Mouse (Mus musculus) spleen, postnatal 4 days (tissue): ENCODE data around the gene Apoh.

ENCODE experiments used
- DNase-seq, 2 experiments: peaks; one replicate each; pipeline ENCODE4 v3.0.0; 2022; ENCODE audit warnings: low spot score in 2 of 2

The Apoh gene

DNA sequence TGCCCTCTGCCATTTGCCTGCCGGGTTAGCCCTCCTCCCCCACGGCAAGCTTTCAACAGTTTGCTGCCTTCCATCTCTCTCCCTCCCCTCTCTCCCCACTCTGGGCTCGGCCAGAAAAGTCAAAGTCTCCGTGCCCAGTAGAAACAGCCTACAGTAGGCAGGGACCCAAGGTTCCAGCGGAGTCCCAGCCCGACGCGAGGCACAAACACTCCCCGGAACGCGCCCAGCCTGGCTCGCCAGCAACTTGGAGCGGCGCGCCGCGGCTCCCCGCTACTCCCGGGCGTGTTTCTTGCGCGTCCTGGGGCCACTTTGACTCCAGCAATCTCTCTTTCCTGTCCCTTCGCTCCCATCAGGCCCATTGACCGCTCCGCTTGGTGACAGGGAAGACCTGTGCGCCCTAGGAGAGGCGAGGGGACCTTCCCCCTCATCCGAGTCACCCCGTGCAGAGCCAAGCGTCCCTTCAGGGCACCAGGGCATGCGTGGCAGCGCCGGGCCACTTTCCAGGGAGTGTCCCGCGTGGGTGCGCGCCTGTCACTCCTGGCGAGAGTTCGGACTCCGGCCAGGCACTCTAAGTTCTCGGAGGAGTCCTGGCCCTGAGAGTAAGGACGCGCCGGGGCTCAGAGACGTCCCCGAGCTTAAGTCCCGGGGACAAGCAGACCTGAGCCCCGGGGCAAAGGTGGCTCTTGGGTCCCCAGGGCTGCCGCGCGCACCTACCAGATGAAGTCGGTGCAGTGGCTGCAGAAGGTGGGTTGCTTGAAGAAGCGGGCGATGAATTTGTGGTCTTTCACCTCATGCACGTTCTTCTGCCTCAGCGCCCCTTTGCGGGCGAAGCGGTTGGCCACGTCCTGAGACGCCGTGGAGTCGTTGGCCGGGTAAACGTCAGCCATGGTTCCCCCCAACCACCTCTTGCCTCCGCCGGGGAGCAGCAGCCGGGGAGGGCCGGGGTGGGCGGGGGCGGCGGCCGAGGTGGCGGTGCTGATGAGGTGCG lies at the start of gene Apoh:
Gene Apoh, plus strand, starts transcription at position 574 of the 988 bp plus-strand sequence.
- peak; percentile 36 to 74 for DNase-seq

DNA sequence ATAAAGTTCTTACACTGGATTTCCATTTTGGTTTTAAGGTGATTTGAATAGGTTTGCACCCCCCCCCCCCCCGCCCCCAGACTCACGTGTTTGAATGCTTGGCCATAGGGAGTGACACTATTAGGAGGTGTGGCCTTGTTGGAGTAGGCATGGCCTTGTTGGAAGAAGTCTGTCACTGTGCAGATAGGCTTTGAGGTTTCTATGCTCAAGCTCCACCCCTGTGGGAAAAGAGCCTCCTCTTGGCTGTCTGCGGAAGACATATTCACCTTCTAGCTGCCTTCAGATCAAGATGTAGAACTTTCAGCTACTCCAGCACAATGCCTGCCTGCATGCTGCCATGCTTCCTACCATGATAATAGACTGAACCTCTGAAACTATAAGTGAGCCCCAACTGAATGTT lies 49.3 kb upstream of the Apoh start:
- no peak for DNase-seq

DNA sequence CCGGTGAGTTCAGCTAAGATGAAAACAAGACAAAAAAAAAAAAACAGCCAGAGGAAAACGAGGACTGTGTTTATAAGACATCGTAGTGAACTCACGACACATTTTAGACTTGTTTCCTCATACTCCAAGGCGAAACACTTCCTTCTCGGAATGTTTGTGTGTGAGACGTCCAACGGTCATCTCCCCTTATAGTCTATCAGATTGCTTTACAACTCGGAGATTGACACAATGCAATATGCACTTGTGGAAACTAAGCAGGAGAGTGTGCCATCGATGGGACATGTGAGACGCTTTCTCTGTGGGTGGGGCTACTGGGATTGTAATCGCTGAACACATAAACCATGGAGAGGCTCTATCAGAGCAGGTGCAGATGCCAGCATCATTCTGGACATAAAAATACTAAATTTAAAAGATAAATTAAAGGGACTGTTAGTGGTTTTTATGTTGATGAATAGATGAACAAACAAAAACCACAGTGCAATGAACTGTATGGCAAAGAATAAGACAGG lies 48.8 kb upstream of the Apoh start:
- no peak for DNase-seq

DNA sequence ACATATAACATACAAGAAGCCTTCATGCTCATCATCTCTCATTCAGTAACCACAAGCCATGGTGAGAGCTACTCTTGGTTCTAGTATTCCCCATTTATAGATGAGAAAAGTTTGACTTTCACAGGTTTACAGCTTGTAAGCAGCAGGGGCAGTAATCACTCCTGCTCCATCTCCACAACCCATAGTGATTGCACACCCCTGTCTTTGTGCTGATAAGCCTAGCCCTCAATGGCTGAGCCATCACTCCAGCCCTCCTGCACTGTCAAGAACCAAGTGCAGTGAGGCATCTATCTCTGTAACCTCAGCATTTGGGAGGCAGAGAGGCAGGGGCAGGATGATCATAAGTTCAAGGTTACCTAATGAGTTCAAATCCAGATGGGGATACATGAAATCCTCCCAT lies 47.8 kb upstream of the Apoh start:
- DNase-seq, result no peak

DNA sequence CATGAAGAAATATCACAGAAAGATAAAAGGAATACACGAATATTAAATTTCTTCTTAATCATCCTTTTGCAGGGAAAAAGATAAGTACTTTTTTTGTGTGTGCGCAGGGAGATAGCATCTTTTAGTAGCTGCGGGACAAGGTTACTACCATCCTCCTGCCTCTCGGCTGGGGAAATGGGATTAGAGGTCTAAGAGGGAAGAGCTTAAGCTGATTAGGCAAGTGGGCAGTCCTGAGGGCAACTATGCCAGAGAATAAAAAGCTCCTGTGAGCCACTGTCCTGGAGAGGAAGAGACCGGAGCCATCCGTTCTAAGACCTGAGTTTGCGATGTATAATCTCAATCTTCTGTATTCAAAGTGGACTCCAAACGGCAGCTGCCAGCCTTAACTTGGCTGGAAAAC lies 45.2 kb upstream of the Apoh start:
- DNase-seq, result no peak

DNA sequence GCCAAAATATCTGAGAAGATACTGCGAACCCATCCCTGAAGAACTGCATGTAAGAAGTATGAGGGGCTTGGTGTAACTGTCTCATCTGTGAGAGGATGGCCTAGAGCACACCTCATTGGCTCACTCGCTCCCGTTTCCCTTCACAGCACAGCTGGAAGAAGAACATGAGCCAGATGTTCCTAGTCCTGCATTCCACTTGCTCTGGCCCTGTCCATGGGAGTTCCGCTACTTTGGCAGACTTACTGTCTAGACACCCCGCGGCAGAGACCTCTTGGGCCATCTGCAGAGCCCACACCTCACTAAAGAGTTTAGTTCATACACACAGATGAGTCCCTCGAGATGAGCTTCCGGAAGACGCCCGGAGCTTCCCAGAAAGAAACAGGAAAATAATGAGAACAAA lies 43.2 kb upstream of the Apoh start:
- no peak for DNase-seq

DNA sequence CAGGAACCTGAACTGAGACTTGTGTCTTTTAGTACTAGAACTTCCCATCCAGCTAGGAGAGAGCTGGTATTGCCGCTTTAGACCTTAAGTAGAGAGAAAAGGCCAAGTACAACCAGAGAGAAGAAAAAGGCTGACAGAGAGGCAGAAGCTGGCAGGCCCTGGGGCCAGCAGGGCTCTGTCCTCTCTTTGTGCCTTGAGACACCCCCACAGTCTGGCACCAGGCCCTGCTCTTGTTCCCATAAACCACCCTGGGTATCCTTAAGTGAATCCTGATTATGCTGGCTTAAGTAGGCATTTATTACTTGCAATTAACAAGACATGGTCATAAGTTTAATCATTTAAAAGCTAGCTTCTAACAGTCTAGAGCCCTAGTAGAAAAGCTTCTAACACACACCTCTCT lies 42.7 kb upstream of the Apoh start:
- no peak for DNase-seq

DNA sequence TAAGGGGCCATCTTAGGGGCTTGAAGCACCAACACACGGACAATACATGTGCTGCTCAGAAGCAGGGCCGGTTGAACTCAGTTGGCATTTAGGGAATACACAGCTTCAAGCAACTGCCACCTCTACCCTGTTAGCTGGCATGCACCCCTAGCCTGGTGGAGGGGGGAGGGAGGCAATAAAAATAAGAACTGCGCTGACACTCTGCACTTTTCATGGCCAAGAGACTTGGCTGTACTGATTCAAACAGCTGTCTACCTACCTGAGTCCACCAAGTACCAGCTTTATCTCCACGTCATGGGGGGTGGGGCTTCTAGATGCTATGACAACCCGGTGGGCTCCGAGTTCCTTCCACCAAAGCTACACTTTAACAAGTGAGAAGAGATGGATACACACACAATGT lies 42.1 kb upstream of the Apoh start:
- DNase-seq, result no peak

DNA sequence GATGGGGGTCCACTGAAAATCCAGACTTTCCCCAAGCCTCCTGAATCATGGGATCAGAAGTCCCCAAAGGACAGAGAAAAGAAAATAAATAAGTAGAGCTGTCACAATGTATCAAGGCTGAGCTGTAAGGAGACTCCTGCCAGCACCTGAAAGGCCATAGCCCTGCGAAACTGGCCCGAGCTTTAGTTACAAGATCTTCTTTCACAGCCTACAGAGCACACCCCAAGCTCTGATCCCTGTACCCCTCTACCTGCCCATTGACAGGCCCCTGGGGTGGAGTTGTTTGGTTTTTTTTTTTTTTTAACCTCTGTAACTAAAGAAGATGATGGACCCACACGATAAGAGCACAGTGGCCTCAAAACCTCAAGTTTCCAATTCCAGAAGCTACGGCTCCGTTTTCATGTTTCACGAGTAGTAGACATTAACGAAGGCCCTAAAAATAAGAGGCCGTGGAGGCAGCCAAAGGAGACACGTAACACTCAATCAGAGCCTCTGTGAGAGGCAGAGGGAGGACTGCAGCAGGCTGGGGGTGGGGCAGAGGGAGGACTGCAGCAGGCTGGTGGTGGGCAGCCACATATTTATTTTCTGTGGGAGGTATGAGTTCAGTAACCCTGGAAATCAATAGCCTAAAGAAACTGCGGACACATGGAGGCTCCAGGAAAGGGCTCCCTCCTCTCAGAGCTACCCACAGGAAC lies 41.2 kb upstream of the Apoh start:
- DNase-seq, result no peak

DNA sequence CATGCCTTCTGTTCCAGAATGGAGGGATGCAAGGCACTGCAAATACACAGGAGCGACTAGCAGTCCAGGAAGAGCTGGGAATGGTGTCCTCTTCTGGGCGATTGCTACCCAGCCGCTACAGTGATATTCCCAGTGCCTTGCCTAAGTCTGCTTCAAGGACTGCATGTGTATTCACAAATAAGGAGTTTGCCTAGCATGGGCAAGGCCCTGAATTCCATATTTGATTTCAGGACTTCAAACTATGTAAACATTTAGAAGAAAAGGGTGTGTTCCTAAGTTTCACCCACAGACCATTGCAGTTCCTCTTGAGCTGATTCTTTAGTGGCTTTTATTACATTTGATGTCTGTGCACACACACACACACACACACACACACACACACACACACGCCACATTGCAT lies 39.4 kb upstream of the Apoh start:
- no peak for DNase-seq

DNA sequence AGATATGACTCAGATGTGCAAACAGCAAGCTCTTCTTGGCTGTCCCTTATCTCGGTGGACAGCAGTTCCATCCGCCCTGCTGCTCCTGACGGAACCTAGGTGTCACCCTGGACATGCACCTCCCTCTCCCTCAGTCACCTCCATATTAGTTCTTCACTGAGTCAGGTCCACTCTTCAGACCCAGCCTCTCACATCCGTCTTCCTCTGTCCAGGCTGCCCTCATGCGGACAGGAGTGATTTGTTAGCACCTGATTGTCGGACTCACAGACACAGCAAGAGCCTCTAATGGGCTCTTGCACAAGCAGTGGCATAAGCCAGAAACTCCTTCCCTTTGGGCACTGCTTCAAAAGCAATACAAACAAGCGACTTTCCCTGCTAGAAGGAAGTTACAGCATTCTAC lies 35.9 kb upstream of the Apoh start:
- DNase-seq, result no peak

DNA sequence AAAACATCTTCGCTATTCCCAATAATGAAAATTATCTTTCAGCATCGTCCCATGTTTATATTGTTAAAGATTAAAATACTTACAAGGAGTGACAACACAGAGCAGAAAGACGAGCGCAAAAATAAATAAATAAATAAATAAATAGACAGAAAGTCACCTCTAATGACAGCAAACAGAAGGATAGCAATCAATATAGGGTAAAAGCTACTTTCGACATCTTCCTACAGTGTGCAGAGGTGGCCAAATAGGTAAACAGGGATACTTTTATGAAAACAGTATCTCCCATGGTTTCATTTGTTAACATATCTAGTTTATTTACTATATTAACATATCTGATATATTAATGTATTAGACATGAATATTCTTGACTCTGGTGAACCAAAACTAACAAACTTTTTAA lies 34.9 kb upstream of the Apoh start:
- DNase-seq, result no peak

DNA sequence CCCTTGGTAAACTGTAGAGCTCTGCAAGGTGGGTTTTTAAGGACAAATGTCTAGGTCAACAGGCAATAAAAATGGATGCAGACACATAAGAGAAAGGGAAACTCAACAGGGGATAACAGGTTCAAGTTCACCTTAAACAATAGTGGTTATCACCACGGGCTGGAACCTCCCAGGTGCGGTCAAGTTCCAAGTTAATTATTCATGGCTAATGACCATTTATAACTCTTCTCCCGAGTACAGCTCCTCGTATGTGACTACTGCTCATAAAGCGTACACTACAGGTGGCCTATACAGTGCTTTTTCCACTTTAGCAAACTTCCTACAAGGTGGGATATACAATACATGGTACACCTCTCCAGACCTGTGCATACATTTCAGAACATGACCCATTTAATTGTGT lies 33.4 kb upstream of the Apoh start:
- DNase-seq, result no peak

DNA sequence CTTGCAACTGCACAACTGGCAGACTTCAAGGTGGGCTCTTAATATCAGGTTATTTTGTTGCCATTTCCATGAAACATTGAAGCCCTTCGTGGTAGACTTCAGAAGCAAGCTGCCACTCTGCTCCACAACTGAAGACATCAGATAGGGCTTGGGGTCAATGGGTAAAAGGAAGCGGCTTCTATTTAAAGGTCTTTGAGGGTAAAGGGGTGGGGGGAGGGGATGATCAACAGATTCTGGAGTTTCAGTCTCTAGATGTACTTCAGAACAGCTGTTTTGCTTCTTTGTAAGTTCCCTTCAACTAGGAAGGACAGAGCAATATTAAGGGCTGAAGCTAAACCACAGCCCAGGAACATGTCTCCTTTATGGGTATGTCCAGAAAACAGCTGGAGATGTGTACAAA lies 31.2 kb upstream of the Apoh start:
- DNase-seq, result no peak

DNA sequence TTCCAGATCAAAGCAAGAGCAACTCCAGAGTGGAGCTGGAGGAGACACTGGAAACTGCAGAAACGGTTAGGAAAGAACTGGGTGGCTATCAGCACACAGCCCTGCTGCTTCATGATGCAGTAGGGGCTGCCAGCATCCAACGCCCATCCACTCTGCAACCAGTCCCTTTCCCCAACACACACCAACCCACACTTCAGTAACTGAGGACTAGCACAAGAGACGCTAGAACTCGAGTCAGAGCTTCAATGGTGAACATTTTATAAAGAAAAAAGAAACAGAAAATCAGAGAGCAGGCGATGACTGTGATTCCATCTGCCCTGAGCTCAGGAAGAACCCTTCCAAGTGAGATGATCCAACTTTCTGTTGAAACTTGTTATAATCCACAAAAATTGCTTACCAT lies 30.6 kb upstream of the Apoh start:
- no peak for DNase-seq

DNA sequence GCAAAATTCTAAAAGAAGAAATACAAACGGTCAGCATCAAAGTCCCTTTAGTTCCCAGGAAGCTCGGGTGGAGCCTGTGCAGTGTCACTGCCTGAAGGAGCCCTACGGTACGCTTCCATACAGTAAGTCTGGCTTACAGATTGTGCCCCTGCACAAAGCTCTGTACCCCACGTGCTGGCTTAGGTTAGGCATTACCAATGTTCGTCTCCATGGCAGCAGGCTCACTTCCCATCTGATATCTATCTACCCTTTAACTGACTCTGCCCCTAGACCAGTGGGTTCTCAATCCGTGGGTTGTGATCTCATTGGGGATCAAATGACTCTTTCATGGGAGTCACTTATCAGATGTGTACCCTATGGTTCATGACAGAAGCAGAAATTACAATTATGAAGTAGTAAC lies 27.4 kb upstream of the Apoh start:
- no peak for DNase-seq

DNA sequence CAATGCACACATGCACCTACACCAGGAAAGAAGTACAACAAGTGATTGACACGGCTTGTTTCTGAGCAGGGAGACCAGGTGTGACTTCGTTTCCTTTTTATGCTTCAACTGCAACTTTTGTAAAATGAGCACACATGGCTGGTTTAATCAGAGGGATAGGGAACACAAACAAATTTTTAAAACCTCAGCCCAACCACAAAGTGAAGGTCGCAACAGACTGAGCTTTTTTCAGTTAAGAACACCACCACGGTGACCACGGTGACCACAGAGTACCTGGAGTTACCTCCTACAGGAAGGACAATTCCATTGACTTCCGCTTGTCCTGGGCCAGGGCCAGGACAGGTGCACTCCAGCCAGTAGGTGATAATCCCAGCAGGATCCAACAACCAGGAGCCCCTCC lies 25.3 kb upstream of the Apoh start:
- DNase-seq, result no peak

DNA sequence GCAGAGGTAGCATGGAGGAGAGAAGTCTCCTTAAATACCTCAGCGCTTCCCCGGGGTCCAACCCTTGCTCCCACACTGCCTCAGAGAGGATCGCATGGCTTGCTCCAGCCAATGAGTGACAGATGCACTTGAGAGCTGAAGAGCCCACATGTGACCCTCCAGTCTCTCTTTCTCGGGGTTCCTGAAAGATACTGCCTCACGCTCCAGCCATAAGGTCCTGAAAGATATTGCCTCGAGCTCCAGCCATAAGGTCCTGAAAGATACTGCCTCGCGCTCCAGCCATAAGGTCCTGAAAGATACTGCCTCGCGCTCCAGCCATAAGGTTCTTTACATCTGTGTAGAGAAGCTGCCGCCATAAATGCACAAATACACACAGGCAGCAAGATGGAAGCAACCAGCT lies 24.0 kb upstream of the Apoh start:
- DNase-seq, result no peak

DNA sequence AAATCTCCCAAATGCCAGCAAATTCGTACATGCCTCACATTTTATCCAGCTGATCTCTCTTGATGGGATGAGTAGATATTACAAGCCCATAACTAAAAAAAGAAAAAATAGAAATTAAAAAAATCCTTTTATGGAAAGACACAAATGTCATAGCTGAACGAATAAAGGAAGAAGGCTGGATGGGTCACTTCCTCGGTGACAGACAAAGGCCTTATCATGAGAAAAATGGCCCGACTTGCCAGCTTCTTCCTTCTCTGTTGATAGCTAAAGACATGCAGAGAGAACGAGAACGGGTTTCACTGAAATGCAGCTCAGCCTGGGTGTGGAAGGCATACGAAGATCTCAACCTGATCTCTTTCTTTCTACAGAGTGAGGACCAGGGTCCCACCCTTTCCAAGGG lies 22.6 kb upstream of the Apoh start:
- no peak for DNase-seq

DNA sequence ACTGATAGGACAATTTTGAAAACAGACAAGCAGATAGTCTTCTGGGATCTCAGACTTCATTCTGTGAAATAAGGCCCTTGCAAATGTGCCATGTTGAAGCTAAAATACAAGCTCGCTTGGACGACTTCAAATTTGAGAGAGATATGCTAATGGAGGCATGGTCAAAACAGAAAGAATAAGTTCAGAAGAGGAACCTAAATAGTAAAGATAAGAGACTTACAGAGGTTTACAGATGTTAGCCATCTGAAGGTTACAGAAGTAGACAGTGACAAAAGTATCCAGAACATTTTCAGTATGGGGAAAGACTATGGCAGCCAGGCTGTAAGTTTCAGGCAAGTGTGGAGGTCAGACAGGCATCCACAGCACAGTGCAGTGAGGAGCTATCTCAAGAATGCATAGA lies 21.0 kb upstream of the Apoh start:
- DNase-seq, result no peak

DNA sequence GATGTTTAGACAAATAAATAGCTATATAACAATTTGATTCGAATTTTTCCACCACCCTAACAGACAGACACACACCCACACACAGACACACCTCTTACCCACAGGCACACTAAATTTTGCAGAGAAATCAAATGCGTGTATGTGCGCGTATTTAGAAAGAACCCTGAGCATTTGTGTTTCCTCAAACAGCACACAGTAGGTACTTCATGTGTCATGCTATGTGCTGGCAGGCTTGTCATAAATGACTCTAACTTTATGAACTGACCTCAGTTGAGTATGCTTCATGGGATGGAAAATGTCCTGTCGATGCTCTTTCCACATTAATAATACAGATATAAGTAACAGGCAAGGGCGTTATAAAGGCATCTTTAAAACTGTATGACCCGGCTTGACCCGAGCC lies 17.2 kb upstream of the Apoh start:
- DNase-seq, result no peak

DNA sequence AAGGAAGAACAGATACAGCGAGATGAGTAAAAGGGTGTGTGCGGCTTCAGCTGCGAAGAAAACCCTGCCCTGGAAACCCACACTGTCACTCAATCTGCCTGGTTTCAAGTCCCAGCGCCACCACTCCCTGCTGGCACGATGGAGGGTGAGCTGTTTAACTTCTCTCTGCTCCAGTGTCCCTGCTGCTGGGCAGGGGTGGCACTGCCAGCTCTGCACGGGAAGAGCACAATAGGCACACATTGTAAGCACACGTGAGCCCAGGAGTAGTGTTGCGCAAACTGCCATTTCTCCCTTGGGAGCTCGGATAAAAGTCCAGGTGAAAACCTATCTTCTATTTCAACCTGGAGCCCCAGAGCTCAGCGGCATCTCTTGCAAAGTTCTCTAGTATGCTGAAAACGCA lies 12.3 kb upstream of the Apoh start:
- no peak for DNase-seq

DNA sequence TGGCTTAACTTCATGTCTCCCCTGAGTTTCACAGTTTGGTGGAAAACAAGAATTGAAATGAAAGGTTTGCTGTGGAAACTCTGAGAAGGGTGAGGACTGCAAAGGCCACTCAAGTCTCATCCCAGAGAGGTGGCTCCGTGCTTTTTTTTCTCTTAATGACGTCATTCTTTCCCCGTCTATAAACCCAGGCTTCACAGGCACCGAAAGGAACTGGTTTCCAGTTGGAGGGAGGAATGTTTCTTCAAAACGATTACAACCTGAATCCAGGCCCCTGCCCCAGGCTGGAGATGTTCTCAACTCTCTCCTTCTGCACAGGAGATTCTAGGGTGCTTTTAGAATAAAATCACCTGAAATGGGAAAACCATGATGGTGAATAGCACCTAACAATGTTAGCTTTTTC lies 10.1 kb upstream of the Apoh start:
- DNase-seq, result no peak
